Mouse (Mus musculus) hindbrain, embryonic 10.5 days (tissue): ENCODE data around the gene Golga4. TPM values are rescaled to one million over a fixed set of nuclear protein-coding genes. Genes with fewer than 3 reads are reported as not detected.

Experiments
- DNase-seq: peaks from one replicate; pipeline ENCODE4 v3.0.0-alpha.2; 2017; ENCODE audit warnings: low spot score
- H3K27ac ChIP-seq: fragments of 300-500 bp; sonication (generic); 2 replicates; pipeline ENCODE4 v1.5.1; 2016; ENCODE audit warnings: mild to moderate bottlenecking, moderate library complexity
- H3K27me3 ChIP-seq: fragments of 300-500 bp; sonication (generic); 2 replicates; pipeline ENCODE4 v1.6.1; 2016; ENCODE audit warnings: mild to moderate bottlenecking; ENCODE audit not compliant: poor library complexity, insufficient read depth, severe bottlenecking
- H3K36me3 ChIP-seq: fragments of 300-500 bp; sonication (generic); 2 replicates; pipeline ENCODE4 v1.6.1; 2016; ENCODE audit warnings: mild to moderate bottlenecking, moderate library complexity
- H3K4me1 ChIP-seq: fragments of 300-500 bp; sonication (generic); replicated peaks from 2 replicates; pipeline ENCODE4 v1.6.1; 2016; ENCODE audit warnings: mild to moderate bottlenecking
- H3K4me3 ChIP-seq: fragments of 300-500 bp; sonication (generic); 2 replicates; pipeline ENCODE4 v1.5.1; 2016; ENCODE audit warnings: mild to moderate bottlenecking, moderate library complexity
- H3K9me3 ChIP-seq: fragments of 300-500 bp; sonication (generic); 2 replicates; pipeline ENCODE4 v1.6.1; 2016; ENCODE audit warnings: mild to moderate bottlenecking, moderate library complexity
- WGBS: fragments of 180-500 bp; shearing (Covaris S2); methylation state at CpG from one replicate; pipeline ENCODE4 v1.1.7; 2016; 5-methylcytosine and 5-hydroxymethylcytosine counted together
- polyA plus RNA-seq: library from polyadenylated mRNA; unstranded; fragments of >200 nt; fragmentation: Nextera tagmentation; extraction: Ambion mirVana; gene quantifications from 2 replicates; pipeline ENCODE4 v1.2.1, GENCODE M21; 2016

Gene Golga4
- polyA plus RNA-seq, 1 experiment from 2014 or later, result 34.2 TPM

GRCm38 (mm10) chr9:118495933-118496332 is 10.1 kb upstream of the Golga4 start:
- Histone ChIP-seq H3K36me3 (no peaks in the 10 kb centered on the region), H3K27me3 (peaks cover 8% of the 10 kb centered on the region; the same call in 1 of the 2 replicates), H3K4me3 (no peak overlapping the region), H3K9me3 (no peaks in the 10 kb centered on the region), H3K4me1 (no peaks in the 10 kb centered on the region), H3K27ac (no peak overlapping the region)
- WGBS, result 86% methylated on average over 3 of the region's 3 CpGs
- DNase-seq, result no peak

DNA sequence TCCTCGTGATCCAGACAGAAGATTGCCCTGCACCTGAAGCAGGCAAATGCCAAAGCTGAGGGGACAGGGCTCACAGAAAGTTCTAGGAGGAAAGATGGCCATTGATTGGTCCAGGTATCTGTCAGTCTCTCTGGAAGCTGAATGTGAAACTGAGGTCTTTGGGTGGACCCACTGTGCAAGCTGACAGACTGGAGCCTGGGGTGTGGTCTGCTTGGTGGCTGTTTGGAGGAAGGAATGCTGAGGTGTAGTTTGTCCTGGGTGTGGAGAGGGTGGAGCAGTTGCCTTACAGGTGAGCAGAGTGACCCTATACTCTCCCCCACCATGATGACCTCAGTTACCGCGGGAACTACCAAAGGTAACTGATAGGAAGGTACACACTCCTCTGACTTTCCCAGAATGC is 9.1 kb upstream of the Golga4 start:
- Histone ChIP-seq H3K36me3 (no peaks in the 10 kb centered on the region), H3K4me1 (no peaks in the 10 kb centered on the region), H3K4me3 (no peak overlapping the region), H3K27me3 (peaks cover 3% of the 10 kb centered on the region; the same call in 1 of the 2 replicates), H3K9me3 (no peaks in the 10 kb centered on the region), H3K27ac (no peak overlapping the region)
- DNase-seq, result no peak
- 88% methylated on average over 3 of the region's 3 CpGs for WGBS

DNA sequence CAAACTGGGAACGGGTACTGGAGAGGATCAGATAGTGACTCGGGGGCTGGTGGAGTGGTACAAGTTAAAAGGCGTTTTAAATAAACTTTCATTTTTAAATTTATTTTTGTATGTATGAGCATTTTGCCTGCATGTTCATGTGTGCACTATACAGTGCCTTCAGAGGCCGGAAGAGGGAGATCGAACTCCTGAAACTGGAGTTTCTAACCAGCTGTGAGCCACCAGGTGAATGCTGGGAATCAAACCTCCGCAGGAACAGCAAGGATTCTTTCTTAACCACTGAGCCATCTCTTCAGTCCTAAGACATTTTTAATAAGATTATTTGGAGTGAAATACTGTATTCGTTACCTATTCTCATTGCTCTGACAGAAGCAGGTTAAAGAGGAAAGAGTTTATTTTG is 8.0 kb upstream of the Golga4 start:
- Histone ChIP-seq H3K36me3 (no peaks in the 10 kb centered on the region), H3K9me3 (no peaks in the 10 kb centered on the region), H3K27ac (no peak overlapping the region), H3K27me3 (no peaks in the 10 kb centered on the region), H3K4me3 (no peak overlapping the region), H3K4me1 (no peaks in the 10 kb centered on the region)
- no peak for DNase-seq
- WGBS, result 75% methylated on average over 7 of the region's 7 CpGs

GRCm38 (mm10) chr9:118500963-118501362 is 5.1 kb upstream of the Golga4 start:
- DNase-seq, result no peak
- Histone ChIP-seq H3K4me3 (no peak overlapping the region), H3K9me3 (no peaks in the 10 kb centered on the region), H3K4me1 (peaks cover 6% of the 10 kb centered on the region; the same call in 1 of the 2 replicates), H3K27ac (no peak overlapping the region), H3K36me3 (no peaks in the 10 kb centered on the region), H3K27me3 (no peaks in the 10 kb centered on the region)
- 82% methylated on average over 6 of the region's 6 CpGs for WGBS

- peaks cover 35% of the 10 kb centered on the region for H3K4me1 ChIP-seq
- no peaks in the 10 kb centered on the region for H3K9me3 ChIP-seq
- no peak for DNase-seq
- WGBS, result 90% methylated on average over 3 of the region's 3 CpGs
- no peaks in the 10 kb centered on the region for H3K27me3 ChIP-seq
- no peaks in the 10 kb centered on the region for H3K36me3 ChIP-seq
- H3K27ac ChIP-seq, result no peak overlapping the region
- no peak overlapping the region for H3K4me3 ChIP-seq
Measured at GRCm38 (mm10) chr9:118504656-118505055, 1.4 kb upstream of the Golga4 start.

GRCm38 (mm10) chr9:118506404-118507231 is 551 bp downstream of the Golga4 start:
- peak; percentile 55 for DNase-seq
- 1% methylated on average over 57 of the region's 57 CpGs for WGBS
- Histone ChIP-seq H3K27ac (peak overlapping the region; percentile 96), H3K9me3 (no peaks in the 10 kb centered on the region), H3K4me3 (peak overlapping the region; percentile 97), H3K36me3 (peaks cover 11% of the 10 kb centered on the region), H3K27me3 (no peaks in the 10 kb centered on the region), H3K4me1 (peaks cover 45% of the 10 kb centered on the region)

- Histone ChIP-seq H3K4me3 (peak overlapping the region; percentile 97), H3K27ac (no peak overlapping the region), H3K36me3 (peaks cover 11% of the 10 kb centered on the region), H3K9me3 (no peaks in the 10 kb centered on the region), H3K4me1 (peaks cover 45% of the 10 kb centered on the region), H3K27me3 (no peaks in the 10 kb centered on the region)
- no peak for DNase-seq
- WGBS, result 73% methylated on average over 6 of the region's 6 CpGs
Measured at GRCm38 (mm10) chr9:118507552-118507951, 1.5 kb downstream of the Golga4 start.

GRCm38 (mm10) chr9:118508601-118509000 is 2.5 kb downstream of the Golga4 start:
- H3K4me3 ChIP-seq, result no peak overlapping the region
- DNase-seq, result no peak
- no peaks in the 10 kb centered on the region for H3K27me3 ChIP-seq
- WGBS, result 91% methylated on average over 7 of the region's 7 CpGs
- H3K27ac ChIP-seq, result no peak overlapping the region
- H3K4me1 ChIP-seq, result peaks cover 45% of the 10 kb centered on the region
- H3K9me3 ChIP-seq, result no peaks in the 10 kb centered on the region
- peaks cover 11% of the 10 kb centered on the region for H3K36me3 ChIP-seq

DNA sequence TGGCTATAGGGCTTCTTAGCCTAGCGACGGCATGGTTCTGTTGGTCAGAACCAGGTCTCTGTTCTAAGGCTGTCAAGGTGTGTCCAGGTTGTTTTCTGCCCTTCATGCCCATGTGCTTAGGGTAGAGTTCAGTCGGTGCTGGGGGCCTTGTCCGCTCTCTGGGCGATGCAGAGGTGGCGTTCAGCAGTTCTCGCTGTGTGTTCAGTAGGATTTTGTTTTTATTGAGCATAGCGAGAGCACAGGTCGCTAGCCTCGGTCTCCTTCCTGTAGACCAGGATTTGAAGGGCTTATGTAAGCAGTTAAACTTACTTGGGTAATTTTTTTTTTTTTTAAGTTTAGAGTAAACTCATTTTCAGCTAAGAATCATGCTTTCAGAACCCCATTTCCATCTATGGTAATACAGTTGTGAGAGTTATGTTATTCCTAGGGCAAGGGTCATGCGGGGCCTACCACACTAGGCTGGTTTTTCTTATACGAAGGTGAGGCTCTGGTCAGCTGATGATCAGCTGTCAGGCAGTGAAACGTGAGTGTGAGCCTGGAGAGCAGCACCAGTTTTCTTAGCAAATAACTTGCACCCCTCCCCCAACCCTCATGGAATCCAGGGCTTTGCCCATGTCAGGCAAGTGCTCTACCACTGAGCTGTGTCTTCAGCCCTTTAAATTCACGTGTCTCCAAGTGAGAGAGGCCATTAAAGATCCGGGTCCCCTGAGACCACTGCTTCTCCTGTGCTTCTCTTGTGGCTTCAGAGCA is 5.0 kb downstream of the Golga4 start:
- Histone ChIP-seq H3K27me3 (no peaks in the 10 kb centered on the region), H3K4me3 (no peak overlapping the region), H3K4me1 (peaks cover 38% of the 10 kb centered on the region), H3K9me3 (no peaks in the 10 kb centered on the region), H3K36me3 (peaks cover 35% of the 10 kb centered on the region), H3K27ac (no peak overlapping the region)
- no peak for DNase-seq
- 78% methylated on average over 15 of the region's 15 CpGs for WGBS

DNA sequence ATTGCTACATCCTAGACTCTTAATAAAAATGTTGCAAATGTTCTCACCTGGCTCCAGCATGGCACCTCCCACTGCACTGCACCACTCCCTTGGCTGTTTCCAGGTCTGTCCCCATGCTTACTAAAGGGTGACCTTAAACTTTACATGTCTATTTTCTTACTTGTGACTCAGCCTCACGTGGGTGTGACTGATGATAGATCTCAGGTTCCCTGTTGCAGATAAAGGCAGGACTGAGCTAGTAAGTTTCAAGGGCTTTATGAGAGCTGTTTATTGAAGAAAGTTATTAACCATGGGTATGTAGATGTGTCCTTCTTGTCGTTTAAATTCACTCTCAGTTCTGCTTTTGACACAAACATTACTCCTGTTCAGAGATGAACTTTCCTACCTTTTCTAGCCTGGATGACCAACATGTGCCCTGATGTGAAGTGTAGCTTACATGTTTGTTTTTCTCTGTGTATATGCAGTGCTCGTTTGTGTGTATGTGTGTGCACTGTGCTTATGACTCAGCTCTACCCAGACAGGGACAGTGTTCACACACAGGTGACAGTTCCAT is 6.7 kb downstream of the Golga4 start:
- WGBS, result 82% methylated on average over 3 of the region's 3 CpGs
- no peaks in the 10 kb centered on the region for H3K27me3 ChIP-seq
- H3K27ac ChIP-seq, result no peak overlapping the region

DNA sequence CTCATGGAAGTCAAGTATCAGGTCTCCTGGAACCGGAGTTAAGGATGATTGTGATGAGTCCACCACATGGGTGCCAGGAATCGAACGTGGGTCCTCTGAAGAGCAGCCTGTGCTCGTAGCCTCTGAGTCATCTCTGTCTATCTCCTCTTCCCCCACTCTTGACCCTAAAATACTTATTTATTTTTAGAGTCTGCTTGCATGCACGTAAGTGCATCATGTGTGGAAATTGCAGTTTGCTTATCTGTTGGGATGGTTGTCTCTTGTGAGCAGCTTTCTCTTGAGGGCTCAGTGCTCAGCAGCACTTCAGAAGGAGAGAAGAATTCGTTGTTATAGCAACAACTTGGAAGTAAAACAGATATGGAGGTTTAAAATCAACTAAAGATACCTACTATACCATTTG is 9.4 kb downstream of the Golga4 start:
- 95% methylated on average over 6 of the region's 6 CpGs for WGBS
- peaks cover 26% of the 10 kb centered on the region for H3K4me1 ChIP-seq
- H3K36me3 ChIP-seq, result peaks cover 39% of the 10 kb centered on the region
- H3K9me3 ChIP-seq, result no peaks in the 10 kb centered on the region
- H3K27ac ChIP-seq, result no peak overlapping the region
- DNase-seq, result no peak
- H3K4me3 ChIP-seq, result no peak overlapping the region
- no peaks in the 10 kb centered on the region for H3K27me3 ChIP-seq

More for the DNA sequence above, 6.7 kb downstream of the Golga4 start:
- peaks cover 39% of the 10 kb centered on the region for H3K36me3 ChIP-seq
- no peak overlapping the region for H3K4me3 ChIP-seq
- DNase-seq, result no peak
- H3K9me3 ChIP-seq, result no peaks in the 10 kb centered on the region
- H3K4me1 ChIP-seq, result peaks cover 25% of the 10 kb centered on the region

DNA sequence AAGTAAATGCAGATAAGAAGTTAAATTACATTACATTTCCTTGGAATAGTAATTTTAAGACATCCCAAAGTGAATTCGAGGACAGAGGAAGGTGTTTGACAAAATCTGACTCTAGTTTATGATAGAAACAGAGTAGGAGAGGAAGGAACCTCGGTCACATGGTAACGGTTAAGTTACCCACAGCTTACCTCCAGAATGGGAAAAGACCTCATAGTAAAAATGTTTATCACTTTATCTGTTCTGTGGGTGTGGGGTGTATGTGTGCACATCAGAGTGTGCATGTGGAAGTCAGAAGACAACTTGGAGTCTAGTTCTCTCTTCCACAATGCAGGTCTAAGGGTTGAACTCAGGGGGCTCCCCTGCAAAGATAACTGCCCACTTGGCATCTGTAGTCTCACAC is 10.1 kb downstream of the Golga4 start:
- DNase-seq, result no peak
- Histone ChIP-seq H3K9me3 (no peaks in the 10 kb centered on the region), H3K36me3 (peaks cover 32% of the 10 kb centered on the region), H3K4me3 (no peak overlapping the region), H3K4me1 (peaks cover 27% of the 10 kb centered on the region), H3K27me3 (no peaks in the 10 kb centered on the region), H3K27ac (no peak overlapping the region)
- 92% methylated on average over 3 of the region's 3 CpGs for WGBS

DNA sequence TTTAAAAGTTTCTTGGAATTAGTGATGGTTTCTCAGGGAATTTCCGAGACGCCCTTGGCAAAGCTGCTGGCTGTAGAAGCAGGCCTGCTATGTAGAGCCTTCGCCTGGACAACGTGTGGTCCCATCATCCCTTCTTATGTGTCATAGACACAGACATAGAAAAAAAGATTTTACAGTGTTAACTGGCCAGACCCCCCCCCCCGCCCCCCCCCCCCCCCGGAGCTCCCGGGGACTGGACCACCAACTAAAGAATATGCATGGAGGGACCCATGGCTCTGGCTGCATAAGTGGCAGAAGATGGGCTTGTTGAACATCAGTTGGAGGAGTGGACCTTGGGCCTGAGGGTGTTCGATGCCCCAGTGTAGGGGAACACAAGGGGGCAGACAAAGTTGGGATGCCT is 11.6 kb downstream of the Golga4 start:
- H3K4me1 ChIP-seq, result peaks cover 28% of the 10 kb centered on the region
- H3K9me3 ChIP-seq, result no peaks in the 10 kb centered on the region
- H3K27me3 ChIP-seq, result no peaks in the 10 kb centered on the region
- no peak overlapping the region for H3K4me3 ChIP-seq
- WGBS, result 81% methylated on average over 8 of the region's 8 CpGs
- DNase-seq, result no peak
- H3K27ac ChIP-seq, result no peak overlapping the region
- peaks cover 32% of the 10 kb centered on the region for H3K36me3 ChIP-seq
